Mouse (Mus musculus): ENCODE data around the gene Lama2. TPM values are rescaled to one million over a fixed set of nuclear protein-coding genes. Genes with fewer than 3 reads are reported as not detected.
"Not testable (repeated sequence)": the region's sequence is repeated elsewhere in the genome, so short reads cannot be mapped to it uniquely, and the experiment has no call there.

Gene Lama2
- polyA plus RNA-seq, 1 experiment from 2014 or later = 19.3 TPM

DNA sequence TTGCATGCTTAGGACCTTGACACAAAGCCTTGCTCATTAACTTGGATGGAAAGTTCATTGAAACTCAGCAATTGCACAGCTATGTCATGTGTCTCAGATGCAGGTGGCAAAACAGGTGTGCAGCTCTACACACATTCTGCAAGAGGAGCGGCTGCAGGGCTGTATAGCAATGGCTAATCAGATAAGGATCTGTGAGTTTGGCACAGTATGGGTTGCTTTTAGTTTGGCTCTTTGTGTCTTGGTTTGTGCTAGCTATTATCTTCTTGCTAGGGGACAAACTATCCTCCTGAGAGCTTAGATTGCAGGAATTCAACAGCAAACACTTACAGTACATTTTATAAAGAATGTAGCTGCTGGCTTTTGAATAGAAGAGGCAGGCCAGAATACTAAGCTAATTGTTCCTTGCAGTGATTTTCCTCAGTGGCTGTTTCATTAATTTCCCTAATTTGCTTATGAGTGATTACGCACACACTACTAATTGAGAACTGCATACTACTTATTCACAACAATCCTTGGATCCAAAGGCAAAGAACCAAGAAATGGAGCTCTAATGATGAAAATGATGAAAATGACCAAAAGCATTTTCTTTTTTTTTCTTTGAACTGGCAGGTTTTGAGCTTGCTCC is 617.9 kb downstream of the Lama2 start:
- 76% methylated on average over 2 of the region's 2 CpGs for WGBS
- no peak for ATAC-seq (replicated peaks; ENCODE audit: insufficient number of reproducible peaks, insufficient read depth, low FRiP score, low read depth)

DNA sequence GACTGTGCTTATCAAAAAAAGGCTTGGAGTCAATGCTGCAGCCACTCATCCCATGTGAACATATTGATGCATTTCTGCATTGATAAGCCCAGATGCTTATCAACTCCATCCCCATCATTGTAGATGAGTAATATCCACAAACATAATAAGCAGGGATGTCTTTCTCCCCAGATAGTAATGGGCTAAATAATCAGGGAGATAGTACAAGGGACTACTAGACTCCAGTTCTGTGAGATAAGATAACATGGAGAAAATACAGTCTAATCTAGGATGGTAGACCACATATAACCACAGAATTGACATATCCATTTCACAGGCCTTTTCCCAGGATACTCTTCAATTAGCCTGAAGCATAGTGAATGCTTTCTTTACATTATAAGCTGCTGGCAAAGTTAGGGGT is 622.9 kb downstream of the Lama2 start:
- H3K9me3 ChIP-seq (replicated peaks) = no peaks in the 10 kb centered on the region
- no peak overlapping the region for H3K4me3 ChIP-seq
- H3K4me1 ChIP-seq (replicated peaks) = no peaks in the 10 kb centered on the region
- H3K27me3 ChIP-seq = no peaks in the 10 kb centered on the region
- ATAC-seq (replicated peaks; ENCODE audit: insufficient number of reproducible peaks, insufficient read depth, low FRiP score, low read depth) = no peak
- H3K4me2 ChIP-seq = no peak overlapping the region
- H3K36me3 ChIP-seq = no peaks in the 10 kb centered on the region
- H3K9ac ChIP-seq = no peak overlapping the region
- no peak overlapping the region for H3K27ac ChIP-seq

More for the DNA sequence above, 617.9 kb downstream of the Lama2 start:
- Histone ChIP-seq H3K4me1 (replicated peaks) (no peaks in the 10 kb centered on the region), H3K4me3 (no peak overlapping the region), H3K9me3 (replicated peaks) (no peaks in the 10 kb centered on the region), H3K4me2 (no peak overlapping the region), H3K36me3 (no peaks in the 10 kb centered on the region), H3K9ac (no peak overlapping the region), H3K27me3 (no peaks in the 10 kb centered on the region), H3K27ac (no peak overlapping the region)

GRCm38 (mm10) chr10:26995987-26996386 is 623.6 kb downstream of the Lama2 start:
- no peak overlapping the region for H3K27ac ChIP-seq
- no peak for ATAC-seq (replicated peaks; ENCODE audit: insufficient number of reproducible peaks, insufficient read depth, low FRiP score, low read depth)
- H3K9me3 ChIP-seq (replicated peaks) = no peaks in the 10 kb centered on the region
- H3K4me3 ChIP-seq = no peak overlapping the region
- H3K4me1 ChIP-seq (replicated peaks) = no peaks in the 10 kb centered on the region
- H3K9ac ChIP-seq = no peak overlapping the region
- no peak overlapping the region for H3K4me2 ChIP-seq
- H3K27me3 ChIP-seq = no peaks in the 10 kb centered on the region
- no peaks in the 10 kb centered on the region for H3K36me3 ChIP-seq
- 53% methylated on average over 6 of the region's 6 CpGs for WGBS

DNA sequence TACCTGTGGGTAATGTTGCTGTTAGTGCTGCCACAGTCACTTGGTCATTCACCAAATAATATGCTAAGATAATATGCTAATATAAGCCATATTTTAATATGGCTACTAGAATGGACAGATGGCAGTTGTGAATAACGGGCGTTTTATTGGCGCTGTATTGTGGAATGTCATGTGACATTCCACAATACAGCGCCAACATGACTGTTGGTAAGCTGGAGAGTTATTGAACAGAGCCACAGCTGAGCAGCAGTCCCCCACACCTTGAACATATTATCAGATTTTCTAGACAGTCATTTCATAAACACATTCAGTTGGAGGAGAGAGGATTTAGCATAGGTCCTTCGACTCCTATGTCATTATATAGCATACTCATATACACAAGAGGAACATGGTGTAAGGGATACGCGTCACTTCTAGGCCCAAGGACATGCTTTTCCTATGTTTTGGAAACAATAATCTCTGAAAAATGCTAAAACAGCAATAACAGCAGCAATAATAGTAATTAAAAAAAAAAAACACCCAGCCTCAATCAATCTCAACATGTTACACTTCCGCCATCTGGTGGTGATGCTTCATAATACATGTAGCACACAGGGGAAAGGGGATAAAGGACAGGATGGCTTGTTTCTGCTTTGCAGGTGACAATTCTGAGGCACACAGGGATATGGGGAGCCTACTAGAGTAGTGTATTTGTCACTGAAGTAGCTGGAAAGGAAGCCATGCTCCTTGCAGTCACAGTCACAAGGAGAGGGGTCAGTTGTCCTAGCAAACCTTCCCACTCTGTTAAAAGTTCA is 624.2 kb downstream of the Lama2 start:
- H3K9ac ChIP-seq = no peak overlapping the region
- H3K4me2 ChIP-seq = no peak overlapping the region
- no peaks in the 10 kb centered on the region for H3K9me3 ChIP-seq (replicated peaks)
- H3K27me3 ChIP-seq = no peaks in the 10 kb centered on the region
- ATAC-seq (replicated peaks; ENCODE audit: insufficient number of reproducible peaks, insufficient read depth, low FRiP score, low read depth) = no peak
- no peaks in the 10 kb centered on the region for H3K4me1 ChIP-seq (replicated peaks)
- 73% methylated on average over 8 of the region's 8 CpGs for WGBS
- no peak overlapping the region for H3K4me3 ChIP-seq
- no peak overlapping the region for H3K27ac ChIP-seq
- no peaks in the 10 kb centered on the region for H3K36me3 ChIP-seq

DNA sequence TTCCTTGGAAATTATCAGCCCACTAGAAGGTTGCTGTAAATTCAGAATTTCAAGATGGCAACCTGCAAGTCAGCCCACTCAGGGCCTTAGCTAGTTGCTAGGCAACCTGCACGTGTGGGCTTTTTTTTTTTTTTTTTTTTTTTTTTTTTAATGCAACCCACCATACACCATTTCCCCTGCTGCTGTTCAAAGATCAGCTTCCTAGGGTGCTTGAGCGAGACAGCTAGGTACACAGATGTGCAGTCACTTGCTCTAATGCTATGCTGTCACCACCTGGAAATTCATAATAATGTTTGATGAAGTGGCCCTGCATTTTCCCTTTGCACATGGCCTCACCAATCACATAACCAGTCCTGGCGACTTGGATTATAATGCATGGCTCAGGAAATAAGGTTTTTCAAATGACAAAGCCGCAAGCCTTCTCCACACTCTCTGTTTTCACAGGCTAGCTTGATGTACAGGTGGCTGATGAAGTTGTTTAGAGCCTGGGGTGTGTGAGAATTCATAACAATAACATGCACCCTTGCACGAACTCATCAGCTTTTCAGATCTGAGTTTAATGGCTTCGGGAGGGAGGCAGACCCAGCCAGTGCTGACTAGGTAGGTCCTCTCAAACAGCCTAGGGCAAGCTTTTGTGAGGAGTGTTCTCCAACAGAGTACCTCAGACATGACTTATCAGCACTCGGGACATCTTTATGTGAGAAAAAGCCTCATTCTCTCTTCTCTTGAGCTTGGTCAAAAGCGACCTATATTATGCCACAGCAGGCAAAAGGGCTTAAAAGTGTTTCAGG is 625.4 kb downstream of the Lama2 start:
- H3K27ac ChIP-seq = no peak overlapping the region
- H3K9me3 ChIP-seq (replicated peaks) = no peaks in the 10 kb centered on the region
- no peak overlapping the region for H3K9ac ChIP-seq
- H3K36me3 ChIP-seq = no peaks in the 10 kb centered on the region
- no peaks in the 10 kb centered on the region for H3K4me1 ChIP-seq (replicated peaks)
- H3K4me2 ChIP-seq = no peak overlapping the region
- no peak for ATAC-seq (replicated peaks; ENCODE audit: insufficient number of reproducible peaks, insufficient read depth, low FRiP score, low read depth)
- no peaks in the 10 kb centered on the region for H3K27me3 ChIP-seq
- WGBS = 74% methylated on average over 8 of the region's 8 CpGs
- no peak overlapping the region for H3K4me3 ChIP-seq

- ATAC-seq (replicated peaks; ENCODE audit: insufficient number of reproducible peaks, insufficient read depth, low FRiP score, low read depth) = no peak
- 46% methylated on average over 1 of the region's 1 CpGs for WGBS
- H3K9ac ChIP-seq = no peak overlapping the region
- no peak overlapping the region for H3K4me3 ChIP-seq
- no peaks in the 10 kb centered on the region for H3K4me1 ChIP-seq (replicated peaks)
- no peaks in the 10 kb centered on the region for H3K36me3 ChIP-seq
- no peak overlapping the region for H3K27ac ChIP-seq
- no peaks in the 10 kb centered on the region for H3K9me3 ChIP-seq (replicated peaks)
- H3K4me2 ChIP-seq = no peak overlapping the region
- H3K27me3 ChIP-seq = no peaks in the 10 kb centered on the region
These were observed 634.1 kb downstream of the Lama2 start for GRCm38 (mm10) chr10:26985451-26985850.

DNA sequence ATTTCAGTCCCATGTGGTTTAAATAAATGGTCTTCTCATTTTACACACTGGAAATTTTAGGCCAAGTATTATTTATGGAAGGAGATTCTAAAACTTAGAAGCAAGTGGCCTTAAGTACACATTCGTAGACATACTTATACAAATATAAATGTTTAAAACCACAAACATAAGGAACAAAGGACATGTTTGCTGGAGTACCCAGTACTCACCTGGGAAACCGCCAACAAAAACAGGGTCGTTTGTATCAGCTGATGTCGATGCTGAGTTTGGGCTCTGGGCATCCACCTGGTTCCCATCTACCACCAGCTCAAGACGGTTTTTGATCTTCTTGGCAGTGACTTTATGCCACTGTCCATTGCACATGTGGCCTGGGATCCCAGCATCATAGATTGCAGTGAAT is 635.5 kb downstream of the Lama2 start:
- ATAC-seq (replicated peaks; ENCODE audit: insufficient number of reproducible peaks, insufficient read depth, low FRiP score, low read depth); H3K27me3 ChIP-seq; H3K4me1 ChIP-seq (replicated peaks); H3K9me3 ChIP-seq (replicated peaks); H3K27ac ChIP-seq; H3K9ac ChIP-seq; H3K36me3 ChIP-seq; H3K4me2 ChIP-seq; H3K4me3 ChIP-seq: not testable (repeated sequence)
- 75% methylated on average over 5 of the region's 5 CpGs for WGBS

DNA sequence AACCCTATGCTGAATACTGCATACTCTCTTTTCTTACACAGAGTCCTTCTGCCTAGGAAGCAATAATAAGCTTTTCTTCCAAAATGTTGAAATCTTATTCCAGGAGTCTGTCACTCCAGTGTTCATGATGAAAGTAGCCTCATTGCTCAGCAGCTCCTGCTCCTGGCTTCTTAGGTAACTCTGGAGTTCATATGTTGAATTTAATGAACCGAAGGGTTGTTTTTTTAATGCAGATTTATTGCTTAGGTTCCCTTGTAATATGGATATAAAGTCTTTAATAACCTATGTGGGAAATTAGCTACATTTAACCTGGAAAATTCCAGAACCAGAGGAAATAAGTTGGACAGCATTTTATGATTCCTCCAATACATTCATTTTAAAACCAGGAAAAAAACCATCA is 636.0 kb downstream of the Lama2 start:
- no peak for ATAC-seq (replicated peaks; ENCODE audit: insufficient number of reproducible peaks, insufficient read depth, low FRiP score, low read depth)
- Histone ChIP-seq H3K27ac (no peak overlapping the region), H3K4me1 (replicated peaks) (no peaks in the 10 kb centered on the region), H3K27me3 (no peaks in the 10 kb centered on the region), H3K4me2 (no peak overlapping the region), H3K9ac (no peak overlapping the region), H3K36me3 (no peaks in the 10 kb centered on the region), H3K9me3 (replicated peaks) (no peaks in the 10 kb centered on the region), H3K4me3 (no peak overlapping the region)
- WGBS = 88% methylated on average over 1 of the region's 1 CpGs

- no peak for ATAC-seq (replicated peaks; ENCODE audit: insufficient number of reproducible peaks, insufficient read depth, low FRiP score, low read depth)
- H3K36me3 ChIP-seq = no peaks in the 10 kb centered on the region
- H3K9ac ChIP-seq = no peak overlapping the region
- H3K4me3 ChIP-seq = no peak overlapping the region
- H3K27ac ChIP-seq = no peak overlapping the region
- H3K4me1 ChIP-seq (replicated peaks) = no peaks in the 10 kb centered on the region
- no peaks in the 10 kb centered on the region for H3K9me3 ChIP-seq (replicated peaks)
- H3K4me2 ChIP-seq = no peak overlapping the region
- WGBS = 78% methylated on average over 2 of the region's 2 CpGs
- H3K27me3 ChIP-seq = no peaks in the 10 kb centered on the region
These were observed 636.9 kb downstream of the Lama2 start for GRCm38 (mm10) chr10:26982621-26983020.

GRCm38 (mm10) chr10:26975372-26975771 is 644.2 kb downstream of the Lama2 start:
- WGBS = 81% methylated on average over 3 of the region's 3 CpGs
- Histone ChIP-seq H3K4me1 (replicated peaks) (no peaks in the 10 kb centered on the region), H3K4me2 (no peak overlapping the region), H3K27me3 (no peaks in the 10 kb centered on the region), H3K9me3 (replicated peaks) (no peaks in the 10 kb centered on the region), H3K9ac (no peak overlapping the region), H3K27ac (no peak overlapping the region), H3K4me3 (no peak overlapping the region), H3K36me3 (no peaks in the 10 kb centered on the region)
- no peak for ATAC-seq (replicated peaks; ENCODE audit: insufficient number of reproducible peaks, insufficient read depth, low FRiP score, low read depth)

GRCm38 (mm10) chr10:26974224-26974623 is 645.3 kb downstream of the Lama2 start:
- WGBS = 49% methylated on average over 1 of the region's 1 CpGs
- Histone ChIP-seq H3K27me3 (no peaks in the 10 kb centered on the region), H3K27ac (no peak overlapping the region), H3K36me3 (no peaks in the 10 kb centered on the region), H3K9ac (no peak overlapping the region), H3K9me3 (replicated peaks) (no peaks in the 10 kb centered on the region), H3K4me1 (replicated peaks) (no peaks in the 10 kb centered on the region), H3K4me3 (no peak overlapping the region), H3K4me2 (no peak overlapping the region)
- no peak for ATAC-seq (replicated peaks; ENCODE audit: insufficient number of reproducible peaks, insufficient read depth, low FRiP score, low read depth)

Measured in heart, embryonic 15.5 days (tissue).